Comparison of ENCODE assay signal across 11 mouse cellular contexts in the genomic region with DNA sequence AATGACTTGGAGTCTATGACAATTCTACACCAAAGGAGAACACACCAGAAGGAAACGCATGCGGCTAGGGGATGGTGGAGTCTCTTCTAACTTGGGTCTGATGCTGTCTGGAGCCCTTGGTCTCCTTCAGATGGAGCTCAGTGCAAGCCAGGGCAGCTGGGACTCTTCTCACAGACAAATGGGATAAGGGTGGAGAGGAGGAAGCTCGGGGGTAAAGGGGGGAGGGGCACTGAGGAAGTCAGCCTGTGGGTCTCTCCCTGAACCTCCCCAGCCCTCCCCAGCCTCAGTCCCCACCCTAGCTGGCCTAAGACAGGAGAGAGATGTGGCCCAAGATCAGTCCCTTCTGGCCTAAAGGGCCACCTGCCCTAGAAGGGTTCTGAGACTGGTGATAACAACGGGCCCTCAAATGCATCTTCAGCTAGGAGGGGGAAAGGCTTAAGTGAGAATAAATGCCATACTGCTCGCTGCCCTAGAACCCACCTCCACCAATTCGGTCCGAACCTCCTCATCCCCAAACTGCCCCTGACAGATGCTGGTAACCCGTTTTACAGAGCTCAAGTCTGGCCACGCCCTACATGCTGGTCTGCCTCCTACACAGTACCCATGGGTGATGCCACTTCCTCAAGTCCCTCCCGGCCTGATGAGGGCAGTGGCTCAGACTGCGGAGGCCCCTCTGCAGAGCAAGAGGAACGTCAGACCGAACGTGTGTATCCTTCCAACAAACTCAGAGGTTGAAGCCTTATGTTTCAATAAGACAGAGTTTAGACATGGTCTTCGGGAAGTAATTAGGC. TPM values are rescaled to one million over a fixed set of nuclear protein-coding genes. Genes with fewer than 3 reads are reported as not detected.
DNase-seq lines count a peak whose midpoint lies in the region; ATAC-seq and TF ChIP-seq lines count a peak whose summit lies in the region.
"Had no signal": no experiment of that assay in that cellular context is flagged by ENCODE, and none has a peak within 500 bp of the region (broad histone marks: within the 10 kb centered on the region; RNA-seq: fewer than 3 reads in every experiment).

No protein-coding gene starts in this region.

- no peak overlapping the region for H3K27ac ChIP-seq in heart, embryonic 10.5 days
- H3K27ac ChIP-seq: embryonic facial prominence, embryonic 12.5 days; heart, embryonic 13.5 days; left cerebral cortex, adult 2 months had no signal

- peaks cover 4% of the 10 kb centered on the region for H3K36me3 ChIP-seq in G1E (replicated peaks)
- H3K36me3 ChIP-seq in splenic B cell, adult 2 months (ENCODE audit: control insufficient read depth, insufficient read depth, low read length, poor library complexity, severe bottlenecking): no peaks in the 10 kb centered on the region
- H3K36me3 ChIP-seq in heart, embryonic 10.5 days: no peaks in the 10 kb centered on the region
- H3K36me3 ChIP-seq: embryonic facial prominence, embryonic 12.5 days; heart, embryonic 13.5 days had no signal

- 75% methylated on average over 15 of the region's 15 CpGs for WGBS in heart, embryonic 10.5 days

- peaks cover 7% of the 10 kb centered on the region for H3K4me1 ChIP-seq in G1E (ENCODE audit: insufficient read depth, low read depth, low read length)
- peaks cover 23% of the 10 kb centered on the region for H3K4me1 ChIP-seq in heart, embryonic 10.5 days

- ATAC-seq in G1E (ENCODE audit: extremely low read depth, insufficient number of reproducible peaks, low FRiP score, poor library complexity, severe bottlenecking): 0 out of 2 replicates have a peak, but pooled peaks have one; percentile 31
- ATAC-seq in inflammation-experienced regulatory T-cells, adult 6 months: peak; percentile 91

- H3K4me3 ChIP-seq in G1E (ENCODE audit: low read depth, low read length): no peak overlapping the region
- no peak overlapping the region for H3K4me3 ChIP-seq in heart, embryonic 10.5 days
- H3K4me3 ChIP-seq: embryonic facial prominence, embryonic 12.5 days; heart, embryonic 13.5 days; left cerebral cortex, adult 2 months had no signal

- H3K9me3 ChIP-seq in G1E (replicated peaks): no peaks in the 10 kb centered on the region
- no peaks in the 10 kb centered on the region for H3K9me3 ChIP-seq in heart, embryonic 10.5 days
- H3K9me3 ChIP-seq: embryonic facial prominence, embryonic 12.5 days had no signal

- peaks cover 6% of the 10 kb centered on the region; the same call in 1 of the 2 replicates for H3K27me3 ChIP-seq in G1E (ENCODE audit: insufficient read depth, low read length)
- no peaks in the 10 kb centered on the region for H3K27me3 ChIP-seq in splenic B cell, adult 2 months (ENCODE audit: control insufficient read depth, insufficient read depth, low read length, poor library complexity, severe bottlenecking)
- H3K27me3 ChIP-seq in heart, embryonic 10.5 days (ENCODE audit: insufficient read depth, poor library complexity, severe bottlenecking): no peaks in the 10 kb centered on the region
- H3K27me3 ChIP-seq: embryonic facial prominence, embryonic 12.5 days; heart, embryonic 13.5 days had no signal

- no peak for TF ChIP-seq CTCF in G1E (IDR thresholded peaks at IDR 0.05; ENCODE audit: low read depth, low read length)

- peak; percentile 45 to 53 for DNase-seq in spleen, adult 18-20 months
- no peak for DNase-seq in spleen, adult 12 weeks (ENCODE audit: low spot score)
- no peak for DNase-seq in G1E (ENCODE audit: low spot score)
- DNase-seq in splenic B cell, adult 2 months (ENCODE audit: low read depth, low spot score): peak; percentile 81
- DNase-seq in urinary bladder, postnatal 25 days (ENCODE audit: low spot score): no peak
- DNase-seq in layer of hippocampus, postnatal 14 days (ENCODE audit: low spot score in 2 of 2): no peak
- DNase-seq in heart, embryonic 10.5 days (ENCODE audit: low spot score): no peak

RNA-seq across cellular contexts. Expression of gene Itpk1, which starts 14.8 kb away (rescaled TPM):
- total RNA-seq in G1E (2014; fragmentation: Nextera tagmentation) (2.5 and 4.4 TPM in 2 replicates), G1E (2017) (2.7 and 3.0 TPM in 2 replicates)
- 4.6 and 6.4 TPM in 2 replicates for polyA plus RNA-seq in G1E (2012)
- 10 to 100 TPM; 13.4 to 31.0 (median 14.1) TPM for polyA plus RNA-seq in inflammation-experienced regulatory T-cells, adult 6 months (2017; shearing (Covaris generic))
- total RNA-seq in layer of hippocampus, postnatal 14 days (2021): 10 to 100 TPM; 57.8 to 67.6 TPM
- polyA plus RNA-seq in heart, embryonic 10.5 days (2016; fragmentation: Nextera tagmentation; extraction: Ambion mirVana): 3.5 and 4.8 TPM in 2 replicates

RNA-seq across cellular contexts. Expression of gene Moap1, which starts 53.5 kb away (rescaled TPM):
- total RNA-seq in G1E (2014; fragmentation: Nextera tagmentation): 36.0 and 41.9 TPM in 2 replicates
- total RNA-seq in G1E (2017): 16.3 and 22.3 TPM in 2 replicates
- 2.7 and 3.6 TPM in 2 replicates for polyA plus RNA-seq in G1E (2012)
- 1 to 10 TPM; 4.7 to 6.9 (median 6.2) TPM for polyA plus RNA-seq in inflammation-experienced regulatory T-cells, adult 6 months (2017; shearing (Covaris generic))
- total RNA-seq in layer of hippocampus, postnatal 14 days (2021): 10 to 100 TPM; 31.0 TPM
- 24.0 and 24.8 TPM in 2 replicates for polyA plus RNA-seq in heart, embryonic 10.5 days (2016; fragmentation: Nextera tagmentation; extraction: Ambion mirVana)

RNA-seq across cellular contexts. Expression of gene Tmem251, which starts 53.6 kb away (rescaled TPM):
- 5.1 and 8.8 TPM in 2 replicates for total RNA-seq in G1E (2014; fragmentation: Nextera tagmentation)
- 22.6 TPM in 2 replicates for total RNA-seq in G1E (2017)
- polyA plus RNA-seq in G1E (2012): 2.3 and 3.2 TPM in 2 replicates
- 10 to 100 TPM in 1 of 3 experiments, 1 to 10 TPM in 2; 7.7 to 10.5 (median 9.7) TPM for polyA plus RNA-seq in inflammation-experienced regulatory T-cells, adult 6 months (2017; shearing (Covaris generic))
- total RNA-seq in layer of hippocampus, postnatal 14 days (2021): 1 to 10 TPM; 4.9 to 5.3 TPM
- 8.6 and 9.5 TPM in 2 replicates for polyA plus RNA-seq in heart, embryonic 10.5 days (2016; fragmentation: Nextera tagmentation; extraction: Ambion mirVana)

Comparison
In these comparisons a context has a peak if more than half of its experiments do, and no peak if none do; other contexts are left out.
1. DNase-seq: peak in spleen, adult 18-20 months (2 of 2) and splenic B cell, adult 2 months (single experiment); none in spleen, adult 12 weeks (single experiment), G1E (single experiment), urinary bladder, postnatal 25 days (single experiment), layer of hippocampus, postnatal 14 days (0 of 2) and heart, embryonic 10.5 days (single experiment).